Mouse (Mus musculus) frontal cortex, postnatal 25 days (tissue): Measurements from ENCODE around the gene Tcp11.
A peak's percentile ranks its signal among the peaks of the same experiment; 100 is the strongest.

Source experiments
- DNase-seq, 2 experiments: peaks; one replicate each; pipeline ENCODE4 v3.0.0; 2022; ENCODE audit warnings: low spot score in 2 of 2

Gene Tcp11

GRCm38 (mm10) chr17:28084395-28084905 is 4.0 kb upstream of the Tcp11 start:
- DNase-seq = no peak

- no peak for DNase-seq
Measured at GRCm38 (mm10) chr17:28082863-28083262, 2.4 kb upstream of the Tcp11 start.

- DNase-seq = no peak
Measured at GRCm38 (mm10) chr17:28081856-28082255, 1.4 kb upstream of the Tcp11 start.

GRCm38 (mm10) chr17:28081385-28081784 is 946 bp upstream of the Tcp11 start:
- no peak for DNase-seq

GRCm38 (mm10) chr17:28080817-28081165 is 352 bp upstream of the Tcp11 start:
- no peak for DNase-seq

- DNase-seq = peak; percentile 74 to 80
Measured at GRCm38 (mm10) chr17:28079618-28080017, 821 bp downstream of the Tcp11 start.

GRCm38 (mm10) chr17:28078028-28078427 is 2.4 kb downstream of the Tcp11 start:
- DNase-seq = no peak

- no peak for DNase-seq
Measured at GRCm38 (mm10) chr17:28074486-28074885, 6.0 kb downstream of the Tcp11 start.

- no peak for DNase-seq
Measured at GRCm38 (mm10) chr17:28072730-28073129, 7.7 kb downstream of the Tcp11 start.

- no peak for DNase-seq
Measured at GRCm38 (mm10) chr17:28070256-28070655, 10.2 kb downstream of the Tcp11 start.

- no peak for DNase-seq
Measured at GRCm38 (mm10) chr17:28069446-28069845, 11.0 kb downstream of the Tcp11 start.

GRCm38 (mm10) chr17:28067303-28067702 is 13.1 kb downstream of the Tcp11 start:
- DNase-seq = no peak

GRCm38 (mm10) chr17:28063163-28063562 is 17.3 kb downstream of the Tcp11 start:
- no peak for DNase-seq

- DNase-seq = no peak
Measured at GRCm38 (mm10) chr17:28062710-28063109, 17.7 kb downstream of the Tcp11 start.

GRCm38 (mm10) chr17:28061472-28061871 is 19.0 kb downstream of the Tcp11 start:
- DNase-seq = no peak

GRCm38 (mm10) chr17:28060681-28061080 is 19.8 kb downstream of the Tcp11 start:
- DNase-seq = no peak

- no peak for DNase-seq
Measured at GRCm38 (mm10) chr17:28058346-28058745, 22.1 kb downstream of the Tcp11 start.

- DNase-seq = no peak
Measured at GRCm38 (mm10) chr17:28052293-28052863, 28.1 kb downstream of the Tcp11 start.

GRCm38 (mm10) chr17:28050210-28050609 is 30.2 kb downstream of the Tcp11 start:
- no peak for DNase-seq

GRCm38 (mm10) chr17:28048425-28048824 is 32.0 kb downstream of the Tcp11 start:
- no peak for DNase-seq

- no peak for DNase-seq
Measured at GRCm38 (mm10) chr17:28047520-28047919, 32.9 kb downstream of the Tcp11 start.

- no peak for DNase-seq
Measured at GRCm38 (mm10) chr17:28047017-28047416, 33.4 kb downstream of the Tcp11 start.

GRCm38 (mm10) chr17:28042299-28042771 is 38.1 kb downstream of the Tcp11 start:
- peak; percentile 37 to 40 for DNase-seq

GRCm38 (mm10) chr17:28041298-28041697 is 39.1 kb downstream of the Tcp11 start:
- no peak for DNase-seq
